Mouse (Mus musculus): ENCODE measurements around the gene Actn4. TPM values are rescaled to one million over a fixed set of nuclear protein-coding genes. Genes with fewer than 3 reads are reported as not detected.

Gene Actn4
- polyA plus RNA-seq, 1 experiment, result 465 TPM

GRCm38 (mm10) chr7:28941542-28941941, 20.6 kb downstream of the Actn4 start:
- H3K79me3 ChIP-seq (ENCODE audit: low read depth), result peaks cover 90% of the 10 kb centered on the region
- TF ChIP-seq MAX (IDR thresholded peaks at IDR 0.05), result no peak
- TF ChIP-seq CTCF (IDR thresholded peaks at IDR 0.05; ENCODE audit: control insufficient read depth, insufficient read depth, insufficient read length), result no peak
- no peak overlapping the region for H3K4me3 ChIP-seq (ENCODE audit: insufficient read depth, poor library complexity, severe bottlenecking)
- no peak overlapping the region for H3ac ChIP-seq (ENCODE audit: control insufficient read depth, insufficient read length, low read depth)
- no peaks in the 10 kb centered on the region for H3K27me3 ChIP-seq (ENCODE audit: control insufficient read depth, insufficient read depth, insufficient read length)
- H3K36me3 ChIP-seq (ENCODE audit: control insufficient read depth, insufficient read depth), result peaks cover 42% of the 10 kb centered on the region
- H3K79me2 ChIP-seq (ENCODE audit: control insufficient read depth, insufficient read depth), result peaks cover 100% of the 10 kb centered on the region

GRCm38 (mm10) chr7:28941129-28941528, 21.0 kb downstream of the Actn4 start:
- H3K79me2 ChIP-seq (ENCODE audit: control insufficient read depth, insufficient read depth), result peaks cover 100% of the 10 kb centered on the region

GRCm38 (mm10) chr7:28939418-28940183, 22.5 kb downstream of the Actn4 start:
- Histone ChIP-seq H3K79me2 (ENCODE audit: control insufficient read depth, insufficient read depth) (peaks cover 100% of the 10 kb centered on the region), H3K79me3 (ENCODE audit: low read depth) (peaks cover 92% of the 10 kb centered on the region), H3K36me3 (ENCODE audit: control insufficient read depth, insufficient read depth) (peaks cover 52% of the 10 kb centered on the region), H3K27me3 (ENCODE audit: control insufficient read depth, insufficient read depth, insufficient read length) (no peaks in the 10 kb centered on the region), H3K4me3 (ENCODE audit: insufficient read depth, poor library complexity, severe bottlenecking) (no peak overlapping the region), H3ac (ENCODE audit: control insufficient read depth, insufficient read length, low read depth) (no peak overlapping the region)
- TF ChIP-seq CEBPB (IDR thresholded peaks at IDR 0.05; ENCODE audit: low read depth) (no peak), FOSL1 (IDR thresholded peaks at IDR 0.05; ENCODE audit: insufficient read depth, low read length, poor library complexity, severe bottlenecking) (no peak), MYOD1 (IDR thresholded peaks at IDR 0.05; ENCODE audit: control insufficient read depth, insufficient read length, low read depth) (no peak), USF1 (IDR thresholded peaks at IDR 0.05; ENCODE audit: low read depth) (no peak), MAX (IDR thresholded peaks at IDR 0.05) (no peak), MYOG (IDR thresholded peaks at IDR 0.05; ENCODE audit: control insufficient read depth, extremely low read depth, insufficient read length) (no peak), CTCF (IDR thresholded peaks at IDR 0.05; ENCODE audit: control insufficient read depth, insufficient read depth, insufficient read length) (no peak)

More at GRCm38 (mm10) chr7:28941129-28941528, 21.0 kb downstream of the Actn4 start:
- Histone ChIP-seq H3K36me3 (ENCODE audit: control insufficient read depth, insufficient read depth) (peaks cover 46% of the 10 kb centered on the region), H3K27me3 (ENCODE audit: control insufficient read depth, insufficient read depth, insufficient read length) (no peaks in the 10 kb centered on the region), H3K79me3 (ENCODE audit: low read depth) (peaks cover 90% of the 10 kb centered on the region), H3ac (ENCODE audit: control insufficient read depth, insufficient read length, low read depth) (no peak overlapping the region), H3K4me3 (ENCODE audit: insufficient read depth, poor library complexity, severe bottlenecking) (no peak overlapping the region)
- TF ChIP-seq CTCF (IDR thresholded peaks at IDR 0.05; ENCODE audit: control insufficient read depth, insufficient read depth, insufficient read length), result no peak
- TF ChIP-seq USF1 (IDR thresholded peaks at IDR 0.05; ENCODE audit: low read depth), result no peak
- TF ChIP-seq MYOG (IDR thresholded peaks at IDR 0.05; ENCODE audit: control insufficient read depth, extremely low read depth, insufficient read length), result no peak
- no peak for TF ChIP-seq CEBPB (IDR thresholded peaks at IDR 0.05; ENCODE audit: low read depth)
- TF ChIP-seq MYOD1 (IDR thresholded peaks at IDR 0.05; ENCODE audit: control insufficient read depth, insufficient read length, low read depth), result no peak
- no peak for TF ChIP-seq MAX (IDR thresholded peaks at IDR 0.05)
- TF ChIP-seq FOSL1 (IDR thresholded peaks at IDR 0.05; ENCODE audit: insufficient read depth, low read length, poor library complexity, severe bottlenecking), result no peak

- Histone ChIP-seq H3K79me3 (ENCODE audit: low read depth) (peaks cover 98% of the 10 kb centered on the region), H3K27me3 (ENCODE audit: control insufficient read depth, insufficient read depth, insufficient read length) (no peaks in the 10 kb centered on the region), H3K36me3 (ENCODE audit: control insufficient read depth, insufficient read depth) (peaks cover 62% of the 10 kb centered on the region), H3ac (ENCODE audit: control insufficient read depth, insufficient read length, low read depth) (no peak overlapping the region), H3K79me2 (ENCODE audit: control insufficient read depth, insufficient read depth) (peaks cover 100% of the 10 kb centered on the region), H3K4me3 (ENCODE audit: insufficient read depth, poor library complexity, severe bottlenecking) (no peak overlapping the region)
- TF ChIP-seq CTCF (IDR thresholded peaks at IDR 0.05; ENCODE audit: control insufficient read depth, insufficient read depth, insufficient read length) (no peak), CEBPB (IDR thresholded peaks at IDR 0.05; ENCODE audit: low read depth) (no peak), FOSL1 (IDR thresholded peaks at IDR 0.05; ENCODE audit: insufficient read depth, low read length, poor library complexity, severe bottlenecking) (no peak), MYOG (IDR thresholded peaks at IDR 0.05; ENCODE audit: control insufficient read depth, extremely low read depth, insufficient read length) (no peak), MYOD1 (IDR thresholded peaks at IDR 0.05; ENCODE audit: control insufficient read depth, insufficient read length, low read depth) (no peak), MAX (IDR thresholded peaks at IDR 0.05) (no peak), USF1 (IDR thresholded peaks at IDR 0.05; ENCODE audit: low read depth) (no peak)
Observed at GRCm38 (mm10) chr7:28938654-28939053, 23.5 kb downstream of the Actn4 start.

GRCm38 (mm10) chr7:28936787-28937186, 25.4 kb downstream of the Actn4 start:
- Histone ChIP-seq H3K79me2 (ENCODE audit: control insufficient read depth, insufficient read depth) (peaks cover 100% of the 10 kb centered on the region), H3K79me3 (ENCODE audit: low read depth) (peaks cover 95% of the 10 kb centered on the region), H3K36me3 (ENCODE audit: control insufficient read depth, insufficient read depth) (peaks cover 50% of the 10 kb centered on the region), H3K4me3 (ENCODE audit: insufficient read depth, poor library complexity, severe bottlenecking) (no peak overlapping the region), H3K27me3 (ENCODE audit: control insufficient read depth, insufficient read depth, insufficient read length) (no peaks in the 10 kb centered on the region), H3ac (ENCODE audit: control insufficient read depth, insufficient read length, low read depth) (no peak overlapping the region)
- no peak for TF ChIP-seq FOSL1 (IDR thresholded peaks at IDR 0.05; ENCODE audit: insufficient read depth, low read length, poor library complexity, severe bottlenecking)
- no peak for TF ChIP-seq CEBPB (IDR thresholded peaks at IDR 0.05; ENCODE audit: low read depth)
- no peak for TF ChIP-seq CTCF (IDR thresholded peaks at IDR 0.05; ENCODE audit: control insufficient read depth, insufficient read depth, insufficient read length)
- no peak for TF ChIP-seq MYOG (IDR thresholded peaks at IDR 0.05; ENCODE audit: control insufficient read depth, extremely low read depth, insufficient read length)
- no peak for TF ChIP-seq MYOD1 (IDR thresholded peaks at IDR 0.05; ENCODE audit: control insufficient read depth, insufficient read length, low read depth)
- no peak for TF ChIP-seq USF1 (IDR thresholded peaks at IDR 0.05; ENCODE audit: low read depth)
- TF ChIP-seq MAX (IDR thresholded peaks at IDR 0.05), result no peak
